Mouse (Mus musculus): Measurements from ENCODE around the gene Map6. TPM values are rescaled to one million over a fixed set of nuclear protein-coding genes. Genes with fewer than 3 reads are reported as not detected.

Gene Map6
- total RNA-seq, 4 experiments from 2014 or later, result 3.0 to 5.1 (median 3.6) TPM

Other genes starting within 250 kb of the Map6 start
- gene Uvrag, start 126.3 kb upstream of the Map6 start, total RNA-seq (2022), result 10 to 100 TPM; 17.5 to 22.1 (median 20.3) TPM
- gene Dgat2, start 84.7 kb upstream of the Map6 start, total RNA-seq (2022), result 100 to 1,000 TPM; 341 to 454 (median 381) TPM
- not detected for gene Mogat2, start 28.8 kb upstream of the Map6 start, total RNA-seq (2022)
- 100 to 1,000 TPM; 129 to 268 (median 205) TPM for gene Serpinh1, start 85.8 kb downstream of the Map6 start, total RNA-seq (2022)
- gene Gdpd5, start 114.0 kb downstream of the Map6 start, total RNA-seq (2022), result 10 to 100 TPM; 19.7 to 30.7 (median 24.3) TPM
- not detected for gene Klhl35, start 198.6 kb downstream of the Map6 start, total RNA-seq (2022)
- gene Rps3, start 216.3 kb downstream of the Map6 start, total RNA-seq (2022), result 100 to 1,000 TPM; 305 to 381 (median 333) TPM

Measured in heart, adult 8-10 months (tissue).